Mouse (Mus musculus): ENCODE results near the gene Cnnm1. TPM values are rescaled to one million over a fixed set of nuclear protein-coding genes. Genes with fewer than 3 reads are reported as not detected.

Cnnm1 gene
- polyA plus RNA-seq, 1 experiment from 2014 or later = 0.62 TPM

- WGBS = 16% methylated on average over 11 of the region's 11 CpGs
These were observed 86.9 kb downstream of the Cnnm1 start for GRCm38 (mm10) chr19:43527131-43527530.

GRCm38 (mm10) chr19:43528056-43528587 lies 87.9 kb downstream of the Cnnm1 start:
- Histone ChIP-seq H3K36me3 (ENCODE audit: control insufficient read depth, insufficient read depth, low read length) (no peaks in the 10 kb centered on the region), H3K27ac (ENCODE audit: low read depth, low read length) (no peak overlapping the region), H3K9me3 (replicated peaks; ENCODE audit: control insufficient read depth, low read length) (no peaks in the 10 kb centered on the region), H3K4me2 (ENCODE audit: low read length) (no peak overlapping the region), H3K4me1 (ENCODE audit: control insufficient read depth, insufficient read depth, low read length) (peaks cover 11% of the 10 kb centered on the region), H3K9ac (ENCODE audit: low read length) (no peak overlapping the region), H3K27me3 (replicated peaks; ENCODE audit: control insufficient read depth, insufficient read depth, low read length) (no peaks in the 10 kb centered on the region), H3K4me3 (ENCODE audit: low read depth, low read length) (no peak overlapping the region)
- 70% methylated on average over 8 of the region's 8 CpGs for WGBS
- ATAC-seq (no peak), DNase-seq (ENCODE audit: low spot score) (no peak)

More at GRCm38 (mm10) chr19:43527131-43527530, 86.9 kb downstream of the Cnnm1 start:
- ATAC-seq (no peak), DNase-seq (ENCODE audit: low spot score) (no peak)
- Histone ChIP-seq H3K4me1 (ENCODE audit: control insufficient read depth, insufficient read depth, low read length) (peaks cover 11% of the 10 kb centered on the region), H3K36me3 (ENCODE audit: control insufficient read depth, insufficient read depth, low read length) (no peaks in the 10 kb centered on the region), H3K4me3 (ENCODE audit: low read depth, low read length) (no peak overlapping the region), H3K9me3 (replicated peaks; ENCODE audit: control insufficient read depth, low read length) (no peaks in the 10 kb centered on the region), H3K27me3 (replicated peaks; ENCODE audit: control insufficient read depth, insufficient read depth, low read length) (no peaks in the 10 kb centered on the region), H3K4me2 (ENCODE audit: low read length) (no peak overlapping the region), H3K27ac (ENCODE audit: low read depth, low read length) (no peak overlapping the region), H3K9ac (ENCODE audit: low read length) (no peak overlapping the region)

GRCm38 (mm10) chr19:43530197-43530770 lies 90.0 kb downstream of the Cnnm1 start:
- peak; percentile 94 for DNase-seq (ENCODE audit: low spot score)
- Histone ChIP-seq H3K9me3 (replicated peaks; ENCODE audit: control insufficient read depth, low read length) (no peaks in the 10 kb centered on the region), H3K27me3 (replicated peaks; ENCODE audit: control insufficient read depth, insufficient read depth, low read length) (no peaks in the 10 kb centered on the region), H3K4me2 (ENCODE audit: low read length) (peak overlapping the region; percentile 43), H3K9ac (ENCODE audit: low read length) (no peak overlapping the region), H3K36me3 (ENCODE audit: control insufficient read depth, insufficient read depth, low read length) (no peaks in the 10 kb centered on the region), H3K27ac (ENCODE audit: low read depth, low read length) (no peak overlapping the region), H3K4me1 (ENCODE audit: control insufficient read depth, insufficient read depth, low read length) (peaks cover under 1% of the 10 kb centered on the region; the same call in 1 of the 2 replicates), H3K4me3 (ENCODE audit: low read depth, low read length) (0 out of 2 replicates have a peak overlapping the region, but pooled peaks have one; percentile 5)
- ATAC-seq = peak; percentile 89
- under 1% methylated on average over 13 of the region's 13 CpGs for WGBS

GRCm38 (mm10) chr19:43530921-43531320 lies 90.7 kb downstream of the Cnnm1 start:
- DNase-seq (ENCODE audit: low spot score) (no peak), ATAC-seq (no peak; the same call in 1 of the 2 replicates)
- no peaks in the 10 kb centered on the region for H3K27me3 ChIP-seq (replicated peaks; ENCODE audit: control insufficient read depth, insufficient read depth, low read length)
- H3K4me2 ChIP-seq (ENCODE audit: low read length) = no peak overlapping the region
- H3K27ac ChIP-seq (ENCODE audit: low read depth, low read length) = no peak overlapping the region
- no peak overlapping the region for H3K4me3 ChIP-seq (ENCODE audit: low read depth, low read length)
- 37% methylated on average over 12 of the region's 12 CpGs for WGBS
- no peaks in the 10 kb centered on the region for H3K36me3 ChIP-seq (ENCODE audit: control insufficient read depth, insufficient read depth, low read length)
- H3K4me1 ChIP-seq (ENCODE audit: control insufficient read depth, insufficient read depth, low read length) = no peaks in the 10 kb centered on the region
- no peaks in the 10 kb centered on the region for H3K9me3 ChIP-seq (replicated peaks; ENCODE audit: control insufficient read depth, low read length)
- no peak overlapping the region for H3K9ac ChIP-seq (ENCODE audit: low read length)

GRCm38 (mm10) chr19:43535372-43535771 lies 95.1 kb downstream of the Cnnm1 start:
- Histone ChIP-seq H3K27ac (ENCODE audit: low read depth, low read length) (no peak overlapping the region), H3K36me3 (ENCODE audit: control insufficient read depth, insufficient read depth, low read length) (no peaks in the 10 kb centered on the region), H3K4me1 (ENCODE audit: control insufficient read depth, insufficient read depth, low read length) (no peaks in the 10 kb centered on the region), H3K4me2 (ENCODE audit: low read length) (no peak overlapping the region), H3K27me3 (replicated peaks; ENCODE audit: control insufficient read depth, insufficient read depth, low read length) (no peaks in the 10 kb centered on the region), H3K9me3 (replicated peaks; ENCODE audit: control insufficient read depth, low read length) (no peaks in the 10 kb centered on the region), H3K9ac (ENCODE audit: low read length) (no peak overlapping the region), H3K4me3 (ENCODE audit: low read depth, low read length) (no peak overlapping the region)
- DNase-seq (ENCODE audit: low spot score) (no peak), ATAC-seq (no peak)
- 96% methylated on average over 3 of the region's 3 CpGs for WGBS

- DNase-seq (ENCODE audit: low spot score) = no peak
- H3K4me3 ChIP-seq (ENCODE audit: low read depth, low read length) = no peak overlapping the region
- 11% methylated on average over 19 of the region's 19 CpGs for WGBS
These were observed 106.3 kb downstream of the Cnnm1 start for GRCm38 (mm10) chr19:43546337-43547117.

More at GRCm38 (mm10) chr19:43546337-43547117, 106.3 kb downstream of the Cnnm1 start:
- Histone ChIP-seq H3K36me3 (ENCODE audit: control insufficient read depth, insufficient read depth, low read length) (no peaks in the 10 kb centered on the region), H3K4me1 (ENCODE audit: control insufficient read depth, insufficient read depth, low read length) (0 out of 2 replicates have a peak, but pooled peaks cover 3% of the 10 kb centered on the region), H3K27me3 (replicated peaks; ENCODE audit: control insufficient read depth, insufficient read depth, low read length) (peaks cover 4% of the 10 kb centered on the region; the same call in 1 of the 2 replicates), H3K4me2 (ENCODE audit: low read length) (peak overlapping the region; percentile 14; the same call in 1 of the 2 replicates), H3K9me3 (replicated peaks; ENCODE audit: control insufficient read depth, low read length) (no peaks in the 10 kb centered on the region), H3K27ac (ENCODE audit: low read depth, low read length) (no peak overlapping the region), H3K9ac (ENCODE audit: low read length) (no peak overlapping the region)
- ATAC-seq = no peak

Other genes with a start within 250 kb of the Cnnm1 start
- 0.04 TPM in 1 of 2 replicates, not detected in the other for gene Hpse2, start 52.1 kb upstream of the Cnnm1 start, polyA plus RNA-seq (2014; fragmentation: Nextera tagmentation; extraction: Ambion mirVana)
- gene Got1, start 84.2 kb downstream of the Cnnm1 start, polyA plus RNA-seq (2014; fragmentation: Nextera tagmentation; extraction: Ambion mirVana) = 56.9 and 65.6 TPM in 2 replicates
- 4.1 and 4.6 TPM in 2 replicates for gene Nkx2-3, start 171.9 kb downstream of the Cnnm1 start, polyA plus RNA-seq (2014; fragmentation: Nextera tagmentation; extraction: Ambion mirVana)
- 12.0 and 12.3 TPM in 2 replicates for gene Slc25a28, start 234.4 kb downstream of the Cnnm1 start, polyA plus RNA-seq (2014; fragmentation: Nextera tagmentation; extraction: Ambion mirVana)
- 6.7 and 9.2 TPM in 2 replicates for gene Entpd7, start 249.2 kb downstream of the Cnnm1 start, polyA plus RNA-seq (2014; fragmentation: Nextera tagmentation; extraction: Ambion mirVana)

Data from forebrain, embryonic 14.5 days (tissue).